Mouse (Mus musculus): ENCODE results near the gene Gprin3. TPM values are rescaled to one million over a fixed set of nuclear protein-coding genes. Genes with fewer than 3 reads are reported as not detected.

Gprin3 gene
- polyA plus RNA-seq, 1 experiment from 2014 or later = 0.04 TPM

DNA sequence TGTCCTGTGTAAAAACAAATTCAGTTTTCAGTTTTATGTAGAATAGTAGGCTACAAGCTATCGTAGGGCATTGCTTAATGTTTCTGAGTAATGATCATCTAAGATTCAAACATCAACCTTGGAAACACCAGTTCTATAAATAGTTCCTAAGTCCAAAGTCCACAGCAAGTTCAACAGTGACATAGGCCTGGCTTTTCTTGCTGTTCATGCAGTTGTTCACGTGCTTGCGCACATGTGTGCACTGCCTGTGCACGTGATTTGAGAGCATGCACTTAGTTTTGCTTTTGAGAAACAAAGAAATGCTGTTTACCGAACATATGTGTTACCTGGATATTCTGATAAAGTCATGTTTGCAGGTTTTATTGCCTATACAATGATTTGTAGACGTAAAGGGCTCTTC lies 11.3 kb downstream of the Gprin3 start:
- H3K4me3 ChIP-seq = no peak overlapping the region
- 69% methylated on average over 6 of the region's 6 CpGs for WGBS (ENCODE audit: insufficient replicate concordance)
- no peak overlapping the region for H3K4me2 ChIP-seq
- no peaks in the 10 kb centered on the region for H3K4me1 ChIP-seq
- H3K9me3 ChIP-seq (replicated peaks) = no peaks in the 10 kb centered on the region
- no peaks in the 10 kb centered on the region for H3K36me3 ChIP-seq
- H3K27me3 ChIP-seq (replicated peaks) = no peaks in the 10 kb centered on the region
- no peak overlapping the region for H3K9ac ChIP-seq
- no peak for ATAC-seq
- no peak overlapping the region for H3K27ac ChIP-seq

DNA sequence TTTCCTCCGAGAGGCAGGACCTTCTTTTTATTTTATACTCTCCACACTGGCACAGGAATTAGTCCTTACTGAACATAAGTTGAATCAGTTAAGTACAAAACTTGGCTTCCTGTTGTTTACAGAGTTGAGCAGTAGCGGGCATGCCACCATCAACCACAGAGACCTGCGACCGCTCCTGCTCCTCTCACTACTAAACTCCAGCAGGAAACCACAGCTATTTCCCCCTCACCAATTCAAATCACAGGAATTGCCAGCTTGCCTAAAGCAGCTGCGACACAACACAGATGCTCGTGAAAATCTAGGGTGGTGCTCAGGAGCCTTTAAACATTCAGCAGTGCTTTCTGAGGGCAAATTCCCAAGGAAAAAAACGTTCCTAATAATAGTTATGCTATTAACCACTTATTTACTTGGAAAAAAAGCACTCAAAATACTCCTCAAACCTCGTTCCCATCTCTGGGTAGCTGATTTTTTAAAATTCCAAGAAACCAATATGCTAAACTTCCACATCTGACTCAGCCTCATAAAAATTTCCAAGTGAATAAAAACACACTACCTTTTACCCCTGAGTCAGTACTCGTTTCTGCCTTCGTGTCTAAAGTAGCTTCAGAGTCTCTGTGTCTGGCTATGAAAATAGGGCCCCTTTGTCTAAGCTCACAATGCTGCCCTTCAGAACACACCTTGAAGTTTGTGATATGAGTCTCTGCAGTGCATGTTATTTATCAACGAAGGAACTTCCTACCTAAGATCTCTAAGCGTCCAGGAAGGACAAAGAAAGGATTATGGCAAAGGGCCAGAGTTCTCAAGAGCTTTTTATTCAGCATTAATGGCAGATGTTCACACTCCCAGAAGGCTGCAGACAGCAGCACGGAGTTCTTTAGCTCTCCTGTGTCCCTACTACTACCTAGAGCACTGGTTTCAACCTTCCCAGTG lies 13.4 kb downstream of the Gprin3 start:
- ATAC-seq = no peak
- no peaks in the 10 kb centered on the region for H3K4me1 ChIP-seq
- 27% methylated on average over 13 of the region's 13 CpGs for WGBS (ENCODE audit: insufficient replicate concordance)
- no peaks in the 10 kb centered on the region for H3K36me3 ChIP-seq
- H3K27me3 ChIP-seq (replicated peaks) = no peaks in the 10 kb centered on the region
- H3K27ac ChIP-seq = no peak overlapping the region
- no peak overlapping the region for H3K4me2 ChIP-seq
- no peak overlapping the region for H3K4me3 ChIP-seq
- no peaks in the 10 kb centered on the region for H3K9me3 ChIP-seq (replicated peaks)
- H3K9ac ChIP-seq = no peak overlapping the region

DNA sequence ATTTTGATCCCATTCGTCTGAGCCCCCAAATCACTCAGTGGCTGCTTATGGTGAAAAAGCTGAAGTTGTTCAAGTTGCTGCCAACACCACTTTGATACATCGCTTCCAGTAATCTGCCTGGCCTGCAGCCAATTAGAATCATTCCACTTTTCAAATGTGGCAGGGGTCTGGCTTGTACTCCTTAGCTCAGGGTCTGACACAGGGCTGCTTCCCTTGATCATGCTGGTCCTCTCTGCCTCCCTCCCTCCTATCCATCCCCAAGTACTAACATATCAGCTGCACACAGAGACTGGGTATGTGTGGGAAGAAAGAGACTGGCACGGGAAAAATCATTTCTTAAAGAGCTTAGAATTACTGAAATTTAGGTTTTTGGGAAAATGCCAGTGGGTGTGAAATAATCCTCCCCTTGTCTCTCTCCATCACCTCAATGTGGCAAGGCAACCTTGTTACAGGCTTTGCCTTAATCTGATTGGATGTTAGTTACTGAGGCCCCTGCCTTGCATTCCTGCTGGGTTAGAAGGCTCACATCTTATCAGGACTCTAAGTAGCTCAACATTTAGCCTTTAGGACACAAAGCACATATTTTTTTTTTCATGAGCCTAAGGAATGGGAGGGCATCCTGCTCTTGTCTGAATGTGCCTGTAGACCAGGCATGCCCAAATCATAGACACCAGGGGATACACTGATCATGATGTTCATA lies 16.9 kb downstream of the Gprin3 start:
- Histone ChIP-seq H3K9me3 (replicated peaks) (no peaks in the 10 kb centered on the region), H3K4me1 (no peaks in the 10 kb centered on the region)
- WGBS (ENCODE audit: insufficient replicate concordance) = 57% methylated on average over 3 of the region's 3 CpGs

DNA sequence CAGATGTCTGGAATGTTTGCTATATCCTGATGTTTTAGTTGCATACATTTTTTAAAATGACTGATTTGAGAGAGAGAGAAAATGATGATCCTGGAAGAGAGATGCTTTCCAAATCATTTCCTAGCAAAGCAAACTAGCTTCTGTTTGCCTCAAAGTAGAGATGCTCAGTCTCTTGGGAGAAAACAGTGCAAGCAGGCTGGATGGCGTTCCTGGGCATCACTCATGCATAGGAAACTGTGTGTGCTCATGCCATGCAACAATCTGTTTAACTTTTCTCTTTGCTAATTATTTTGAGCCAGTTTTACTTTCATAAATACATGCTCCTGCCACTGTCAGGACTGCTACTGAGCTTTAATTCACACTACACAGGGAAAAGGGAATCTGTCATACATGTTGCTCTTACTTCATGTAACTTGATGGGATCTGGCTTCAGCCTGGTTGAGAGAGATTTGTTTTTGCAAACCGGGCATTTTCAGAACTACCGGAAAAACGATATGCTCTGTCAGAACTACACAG lies 18.6 kb downstream of the Gprin3 start:
- H3K27me3 ChIP-seq (replicated peaks) = no peaks in the 10 kb centered on the region
- H3K4me1 ChIP-seq = no peaks in the 10 kb centered on the region
- H3K27ac ChIP-seq = no peak overlapping the region
- no peak overlapping the region for H3K4me3 ChIP-seq
- no peak overlapping the region for H3K4me2 ChIP-seq
- no peaks in the 10 kb centered on the region for H3K9me3 ChIP-seq (replicated peaks)
- no peak for ATAC-seq
- no peaks in the 10 kb centered on the region for H3K36me3 ChIP-seq
- WGBS (ENCODE audit: insufficient replicate concordance) = 68% methylated on average over 4 of the region's 4 CpGs
- H3K9ac ChIP-seq = no peak overlapping the region

More for the DNA sequence above, 16.9 kb downstream of the Gprin3 start:
- no peak overlapping the region for H3K27ac ChIP-seq
- ATAC-seq = no peak
- no peaks in the 10 kb centered on the region for H3K36me3 ChIP-seq
- no peak overlapping the region for H3K4me2 ChIP-seq
- H3K27me3 ChIP-seq (replicated peaks) = no peaks in the 10 kb centered on the region
- H3K4me3 ChIP-seq = no peak overlapping the region
- H3K9ac ChIP-seq = no peak overlapping the region

DNA sequence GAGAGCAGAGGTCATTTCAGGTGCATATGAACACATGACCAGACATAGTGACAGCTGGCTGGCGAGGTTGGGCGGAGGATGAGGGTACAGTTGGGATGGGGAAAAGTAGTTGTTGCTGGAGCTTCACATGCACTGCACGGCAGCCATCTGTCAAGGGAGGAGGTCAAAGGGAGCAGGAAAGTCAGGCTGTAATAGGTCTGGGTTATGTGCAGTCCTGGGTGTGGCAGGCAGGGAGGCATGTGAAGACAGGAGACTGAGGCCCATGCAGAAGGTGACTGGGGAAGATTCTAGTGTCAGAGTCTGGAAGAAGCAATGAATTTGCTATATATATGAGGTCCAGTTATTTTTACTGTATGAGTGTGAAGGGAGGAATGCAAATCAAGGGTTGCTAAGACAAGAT lies 35.9 kb downstream of the Gprin3 start:
- Histone ChIP-seq H3K27ac (no peak overlapping the region), H3K9ac (no peak overlapping the region), H3K4me3 (no peak overlapping the region), H3K27me3 (replicated peaks) (no peaks in the 10 kb centered on the region), H3K9me3 (replicated peaks) (no peaks in the 10 kb centered on the region), H3K4me1 (no peaks in the 10 kb centered on the region), H3K4me2 (no peak overlapping the region), H3K36me3 (no peaks in the 10 kb centered on the region)
- WGBS (ENCODE audit: insufficient replicate concordance) = 68% methylated on average over 3 of the region's 3 CpGs
- ATAC-seq = no peak

DNA sequence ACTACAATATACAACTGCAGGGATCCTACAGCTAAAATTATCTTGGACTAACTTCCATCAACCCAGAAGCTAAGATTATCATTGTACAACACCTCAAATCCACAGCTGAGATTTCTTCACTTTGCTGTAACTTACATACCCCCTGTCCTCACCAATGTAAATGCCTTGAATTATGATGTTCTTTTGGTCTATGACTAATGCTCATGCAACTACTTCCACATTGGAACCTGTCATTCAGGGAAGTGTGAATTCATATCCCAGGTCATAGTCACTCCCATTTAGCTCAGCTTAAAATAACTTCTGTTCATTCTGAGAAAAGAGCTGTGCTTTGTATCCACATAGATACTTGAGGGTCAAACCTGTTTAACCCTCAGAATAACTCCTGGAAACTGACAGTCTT lies 60.8 kb downstream of the Gprin3 start:
- Histone ChIP-seq H3K27ac (no peak overlapping the region), H3K9me3 (replicated peaks) (no peaks in the 10 kb centered on the region), H3K4me3 (no peak overlapping the region), H3K9ac (no peak overlapping the region), H3K4me1 (no peaks in the 10 kb centered on the region), H3K27me3 (replicated peaks) (no peaks in the 10 kb centered on the region), H3K36me3 (no peaks in the 10 kb centered on the region), H3K4me2 (no peak overlapping the region)
- no peak for ATAC-seq

DNA sequence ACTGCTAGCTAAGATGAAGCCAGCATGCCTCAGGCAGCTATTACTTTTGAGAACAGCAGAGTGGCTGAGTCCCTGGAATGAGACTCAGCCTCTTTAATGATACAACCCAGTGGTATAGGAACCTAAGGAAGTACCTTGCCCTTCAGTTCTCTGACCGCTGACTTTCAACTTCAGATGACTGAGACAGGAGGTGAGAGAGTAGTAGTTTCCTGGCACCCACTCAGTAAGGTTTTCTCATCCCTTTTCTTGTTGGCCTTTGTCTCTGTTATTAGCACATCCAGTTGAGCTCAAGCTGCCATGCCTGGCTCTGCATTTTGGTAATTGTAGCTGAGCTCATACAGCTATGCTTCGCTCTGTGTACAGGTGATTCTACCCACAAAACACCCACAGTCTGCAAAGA lies 62.8 kb downstream of the Gprin3 start:
- Histone ChIP-seq H3K4me3 (no peak overlapping the region), H3K9ac (no peak overlapping the region), H3K36me3 (no peaks in the 10 kb centered on the region), H3K4me2 (no peak overlapping the region), H3K4me1 (no peaks in the 10 kb centered on the region), H3K27me3 (replicated peaks) (no peaks in the 10 kb centered on the region), H3K9me3 (replicated peaks) (no peaks in the 10 kb centered on the region), H3K27ac (no peak overlapping the region)
- ATAC-seq = no peak
- 64% methylated on average over 2 of the region's 2 CpGs for WGBS (ENCODE audit: insufficient replicate concordance)

DNA sequence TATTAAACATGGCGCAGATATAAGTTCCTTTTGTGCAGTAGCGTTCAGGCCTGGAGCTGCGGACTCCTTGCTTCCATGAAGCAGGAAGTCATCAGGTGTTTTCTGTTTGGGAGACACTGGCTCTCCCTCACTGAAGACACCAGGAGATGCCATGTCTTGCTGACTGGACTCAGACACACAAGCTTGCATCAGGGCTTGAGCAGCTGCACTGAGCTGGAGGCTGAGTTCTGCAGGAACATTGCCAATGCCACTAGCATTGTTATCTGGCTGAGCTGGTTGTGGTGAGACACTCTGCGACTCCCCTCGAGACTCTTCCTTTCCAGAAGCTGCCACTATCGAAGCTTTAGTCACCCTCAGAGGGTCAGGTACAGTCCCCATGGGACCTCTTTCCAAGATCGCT lies 71.2 kb downstream of the Gprin3 start:
- Histone ChIP-seq H3K36me3 (no peaks in the 10 kb centered on the region), H3K27me3 (replicated peaks) (no peaks in the 10 kb centered on the region), H3K4me2 (no peak overlapping the region), H3K4me3 (no peak overlapping the region), H3K9me3 (replicated peaks) (no peaks in the 10 kb centered on the region), H3K9ac (no peak overlapping the region), H3K4me1 (no peaks in the 10 kb centered on the region), H3K27ac (no peak overlapping the region)
- ATAC-seq = no peak
- 68% methylated on average over 7 of the region's 7 CpGs for WGBS (ENCODE audit: insufficient replicate concordance)

DNA sequence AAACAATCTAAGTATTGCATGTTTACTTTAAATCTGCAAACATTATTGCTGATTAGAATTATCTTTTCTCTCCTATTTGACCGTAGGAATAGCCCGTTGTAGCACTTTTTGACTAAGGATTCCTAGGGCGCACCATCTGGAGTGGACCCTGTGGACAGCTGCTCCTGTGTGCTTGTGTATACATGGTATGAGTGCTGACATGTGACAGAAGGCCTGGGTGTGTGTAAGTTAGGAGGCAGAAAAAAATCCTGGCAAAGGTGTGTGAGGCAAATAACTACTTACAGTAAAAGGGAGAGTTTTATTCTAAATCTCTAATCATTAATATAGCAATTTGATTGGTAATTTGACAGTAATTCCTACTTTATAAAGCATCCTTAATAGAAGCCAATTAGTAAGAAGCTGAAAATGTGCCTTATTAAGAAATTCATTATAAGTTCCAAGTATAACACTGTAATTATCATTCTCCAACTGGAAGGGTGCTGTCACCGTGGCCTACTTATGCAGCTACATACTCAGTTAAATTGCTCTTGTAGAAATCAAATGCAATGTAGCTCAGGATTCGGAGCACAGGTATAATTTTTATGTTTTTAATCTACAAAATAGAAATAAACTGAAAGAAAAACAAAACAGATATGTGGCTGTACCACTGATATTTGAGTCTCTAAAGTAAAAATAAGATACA lies 74.8 kb downstream of the Gprin3 start:
- no peak overlapping the region for H3K4me2 ChIP-seq
- ATAC-seq = no peak
- H3K4me3 ChIP-seq = no peak overlapping the region
- H3K36me3 ChIP-seq = no peaks in the 10 kb centered on the region
- no peak overlapping the region for H3K9ac ChIP-seq
- H3K27me3 ChIP-seq (replicated peaks) = no peaks in the 10 kb centered on the region
- H3K4me1 ChIP-seq = no peaks in the 10 kb centered on the region
- 63% methylated on average over 5 of the region's 5 CpGs for WGBS (ENCODE audit: insufficient replicate concordance)
- H3K27ac ChIP-seq = no peak overlapping the region
- no peaks in the 10 kb centered on the region for H3K9me3 ChIP-seq (replicated peaks)

DNA sequence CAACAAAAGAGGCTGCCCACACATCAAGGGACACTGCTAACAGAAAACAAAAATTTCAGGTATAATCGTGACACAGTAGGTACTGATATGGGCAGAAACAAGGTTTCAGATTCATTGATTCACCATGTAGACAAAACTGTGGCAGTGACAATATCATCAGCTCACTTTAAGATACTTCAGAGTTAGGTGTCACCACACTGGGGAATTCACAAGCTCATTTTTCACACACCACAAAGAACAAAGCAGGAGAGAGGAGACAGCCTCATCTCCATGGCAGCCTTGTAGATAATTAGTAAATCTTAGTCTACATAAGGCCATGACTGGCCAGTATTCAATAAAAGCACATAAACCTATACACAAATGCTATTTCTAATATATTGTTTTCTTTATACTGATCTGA lies 77.4 kb downstream of the Gprin3 start:
- no peak for ATAC-seq
- H3K27me3 ChIP-seq (replicated peaks) = no peaks in the 10 kb centered on the region
- no peak overlapping the region for H3K4me3 ChIP-seq
- no peak overlapping the region for H3K9ac ChIP-seq
- H3K36me3 ChIP-seq = no peaks in the 10 kb centered on the region
- no peaks in the 10 kb centered on the region for H3K4me1 ChIP-seq
- 45% methylated on average over 1 of the region's 1 CpGs for WGBS (ENCODE audit: insufficient replicate concordance)
- no peak overlapping the region for H3K4me2 ChIP-seq
- H3K27ac ChIP-seq = no peak overlapping the region
- no peaks in the 10 kb centered on the region for H3K9me3 ChIP-seq (replicated peaks)

DNA sequence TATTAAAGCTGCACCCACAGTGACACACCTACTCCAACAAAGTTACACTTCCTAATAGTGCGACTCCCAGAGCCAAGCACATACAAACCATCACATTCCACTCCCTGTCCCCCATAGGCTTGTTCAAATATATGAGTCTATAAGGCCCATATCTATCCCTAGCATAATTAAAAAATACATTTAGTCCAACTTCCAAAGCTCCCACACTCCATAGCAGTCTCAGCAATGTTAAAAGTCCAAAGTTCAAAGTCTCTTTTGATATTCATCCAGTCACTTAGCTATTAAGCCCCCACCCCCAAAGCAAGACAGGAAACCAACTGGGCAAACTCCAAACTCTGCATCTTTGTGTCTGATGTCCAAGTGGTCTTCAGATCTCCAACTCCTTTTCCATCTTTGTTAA lies 84.9 kb downstream of the Gprin3 start:
- no peak for ATAC-seq
- 42% methylated on average over 1 of the region's 1 CpGs for WGBS (ENCODE audit: insufficient replicate concordance)
- H3K9ac ChIP-seq = no peak overlapping the region

DNA sequence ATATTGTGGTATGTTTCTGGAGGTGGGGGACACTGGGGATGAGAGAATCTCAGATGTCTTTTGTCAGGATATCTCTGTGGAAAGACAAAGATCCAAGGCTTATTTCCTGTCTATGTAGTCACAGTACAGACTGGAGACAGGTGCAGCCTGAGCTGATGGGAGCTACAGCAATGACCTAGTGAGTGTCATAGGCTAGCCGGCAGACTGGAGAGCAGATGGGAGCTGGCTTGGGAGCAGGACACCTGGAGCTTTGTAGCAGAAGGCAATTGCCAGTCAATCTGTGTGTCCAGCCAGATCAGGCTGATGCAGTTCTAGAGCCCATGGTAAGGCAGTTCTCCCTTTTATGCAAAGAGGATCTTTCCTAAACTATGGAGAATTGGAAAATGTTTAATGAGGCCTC lies 97.8 kb downstream of the Gprin3 start:
- H3K9ac ChIP-seq = no peak overlapping the region
- no peaks in the 10 kb centered on the region for H3K27me3 ChIP-seq (replicated peaks)
- H3K27ac ChIP-seq = no peak overlapping the region
- no peak overlapping the region for H3K4me3 ChIP-seq
- no peaks in the 10 kb centered on the region for H3K4me1 ChIP-seq
- no peak overlapping the region for H3K4me2 ChIP-seq
- WGBS (ENCODE audit: insufficient replicate concordance) = 67% methylated on average over 1 of the region's 1 CpGs
- no peaks in the 10 kb centered on the region for H3K9me3 ChIP-seq (replicated peaks)
- no peaks in the 10 kb centered on the region for H3K36me3 ChIP-seq
- ATAC-seq = no peak

More for the DNA sequence above, 84.9 kb downstream of the Gprin3 start:
- H3K4me1 ChIP-seq = no peaks in the 10 kb centered on the region
- no peaks in the 10 kb centered on the region for H3K36me3 ChIP-seq
- H3K9me3 ChIP-seq (replicated peaks) = no peaks in the 10 kb centered on the region
- no peak overlapping the region for H3K4me3 ChIP-seq
- H3K27ac ChIP-seq = no peak overlapping the region
- H3K4me2 ChIP-seq = no peak overlapping the region
- no peaks in the 10 kb centered on the region for H3K27me3 ChIP-seq (replicated peaks)

Data from liver, embryonic 12.5 days (tissue).